Mouse (Mus musculus): ENCODE results near the gene Wt1. TPM values are rescaled to one million over a fixed set of nuclear protein-coding genes. Genes with fewer than 3 reads are reported as not detected.

Gene Wt1
- total RNA-seq, 2 experiments from 2014 or later, result not detected

GRCm38 (mm10) chr2:105124391-105124790 lies 1.9 kb upstream of the Wt1 start:
- intact Hi-C loops (cut with DNase I; ENCODE audit: low total_unique reads), result no loop called here
- DNase-seq, result no peak

DNA sequence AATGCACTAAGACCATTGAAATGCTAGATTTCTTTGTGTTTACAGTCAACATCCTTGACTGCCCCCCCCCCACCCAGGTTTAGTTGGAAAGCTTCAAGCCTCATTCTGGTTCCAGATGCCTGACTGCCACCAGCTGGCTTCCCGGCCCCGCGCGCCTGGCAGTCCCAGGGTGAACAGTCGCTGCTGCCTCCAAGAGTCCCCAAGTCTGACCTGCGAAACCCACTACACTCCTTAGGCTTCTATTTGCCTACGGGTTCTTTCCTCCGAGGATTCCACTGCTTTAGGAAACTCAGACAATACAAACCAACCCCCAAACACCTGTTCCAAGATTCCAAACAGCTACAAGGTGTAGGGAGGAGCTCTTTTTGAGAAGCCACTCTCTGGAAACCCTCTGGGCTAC lies 1.1 kb upstream of the Wt1 start:
- intact Hi-C loops (cut with DNase I; ENCODE audit: low total_unique reads), result no loop called here
- DNase-seq, result no peak

GRCm38 (mm10) chr2:105125641-105126040 lies 688 bp upstream of the Wt1 start:
- intact Hi-C loops (cut with DNase I; ENCODE audit: low total_unique reads), result no loop called here
- no peak for DNase-seq

- DNase-seq, result no peak
- intact Hi-C loops (cut with DNase I; ENCODE audit: low total_unique reads), result no loop called here
Observed at GRCm38 (mm10) chr2:105126691-105127530, 582 bp downstream of the Wt1 start.

DNA sequence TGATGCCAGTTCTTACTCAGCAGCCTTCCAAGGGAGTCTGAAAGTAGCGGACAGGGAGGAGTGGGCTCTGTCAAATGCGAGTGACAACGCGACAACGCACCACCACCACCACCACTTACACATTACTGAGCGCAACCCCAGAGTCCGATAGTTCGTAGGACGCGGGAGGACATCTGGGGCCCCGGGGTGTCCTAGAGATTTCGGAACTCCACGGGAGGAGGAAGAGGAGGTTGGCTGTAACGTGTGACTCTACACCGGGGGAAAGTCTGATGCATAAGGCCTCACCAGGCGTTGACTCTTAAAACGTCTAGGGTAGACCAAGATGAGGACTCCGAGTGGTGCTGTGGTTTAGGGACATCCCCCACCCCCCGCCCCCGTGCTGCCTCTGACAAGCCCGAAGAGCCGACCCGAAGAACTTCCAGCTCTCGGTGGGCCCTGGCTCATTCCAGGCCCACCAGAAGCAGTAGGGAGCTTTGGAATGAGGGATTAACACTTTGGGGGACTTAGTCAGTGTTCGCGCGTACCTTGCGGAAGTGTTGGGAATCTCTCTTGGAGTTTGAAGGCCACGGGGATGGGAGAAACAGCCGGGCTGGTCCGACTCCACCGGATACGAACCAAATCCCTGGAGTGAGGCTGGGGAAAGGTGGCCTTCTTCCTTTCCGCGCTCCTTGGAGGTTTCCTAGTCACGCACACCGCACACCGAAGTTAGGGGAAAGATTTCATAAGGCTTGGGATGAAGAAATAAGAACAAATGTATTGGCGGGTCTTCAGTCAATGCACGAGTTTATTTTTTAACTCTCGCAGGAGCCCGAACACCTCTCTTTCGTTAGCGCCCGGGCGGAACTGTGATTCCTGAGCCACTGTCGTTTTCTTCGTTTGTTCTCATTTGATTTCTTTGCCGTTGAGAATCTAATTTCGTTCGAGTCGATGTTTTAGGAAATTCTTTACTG lies 1.5 kb downstream of the Wt1 start:
- DNase-seq, result no peak
- intact Hi-C loops (cut with DNase I; ENCODE audit: low total_unique reads), result no loop called here

- DNase-seq, result no peak
- intact Hi-C loops (cut with DNase I; ENCODE audit: low total_unique reads), result no loop called here
Observed at GRCm38 (mm10) chr2:105128564-105128963, 2.2 kb downstream of the Wt1 start.

DNA sequence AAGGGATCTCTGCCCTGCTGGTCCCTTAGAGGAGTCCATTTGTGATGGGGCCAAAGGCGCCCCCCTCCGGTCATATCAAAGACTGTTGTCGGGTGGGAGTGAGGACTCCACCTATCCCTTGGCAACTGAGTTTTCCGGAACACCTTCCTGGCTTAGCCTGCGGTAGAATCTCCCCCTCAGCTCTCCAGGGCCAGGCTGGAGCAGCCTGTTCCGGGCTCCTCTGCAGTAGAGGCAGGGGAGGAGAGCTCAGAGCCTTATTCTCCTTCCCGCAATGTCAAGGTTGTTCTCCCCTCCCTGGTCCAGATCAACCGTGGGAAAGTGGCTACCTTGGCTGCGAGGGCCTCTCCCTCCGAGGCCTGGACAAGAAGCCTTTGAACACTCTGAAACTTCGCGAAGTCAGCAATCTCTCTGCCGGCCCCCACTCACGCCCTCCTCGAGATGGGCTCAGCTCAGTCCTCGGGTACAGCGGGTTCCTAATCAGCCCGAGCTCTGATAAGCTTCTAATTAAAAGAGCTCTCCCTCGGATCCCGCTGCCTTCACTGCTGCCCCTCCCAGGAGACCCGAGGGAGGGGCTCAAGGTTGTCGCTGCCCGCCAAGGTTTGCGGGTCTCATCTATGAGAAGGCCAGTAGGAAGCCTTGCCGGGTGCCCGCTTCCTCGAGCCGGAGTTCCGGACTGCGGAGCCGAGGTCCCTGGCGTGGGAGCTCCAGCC lies 4.2 kb downstream of the Wt1 start:
- no peak for DNase-seq
- intact Hi-C loops (cut with DNase I; ENCODE audit: low total_unique reads), result no loop called here

- DNase-seq, result no peak
- intact Hi-C loops (cut with DNase I; ENCODE audit: low total_unique reads), result no loop called here
Observed at GRCm38 (mm10) chr2:105131061-105131810, 4.9 kb downstream of the Wt1 start.

DNA sequence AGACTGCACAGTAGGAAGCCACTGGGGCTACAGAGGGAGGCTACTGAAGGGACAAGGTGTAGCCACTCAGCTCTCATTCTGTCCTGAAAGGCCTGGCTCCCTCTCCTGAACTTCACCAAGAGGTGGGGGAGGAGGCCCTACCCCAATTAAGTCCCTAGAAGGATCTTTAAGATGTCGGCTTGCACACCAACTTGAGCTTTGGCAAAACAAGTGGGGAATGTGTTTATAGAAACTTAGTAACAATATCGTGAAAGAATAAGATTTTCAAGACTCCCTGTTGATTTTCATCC lies 5.4 kb downstream of the Wt1 start:
- no peak for DNase-seq
- intact Hi-C loops (cut with DNase I; ENCODE audit: low total_unique reads), result no loop called here

- intact Hi-C loops (cut with DNase I; ENCODE audit: low total_unique reads), result no loop called here
- DNase-seq, result no peak
Observed at GRCm38 (mm10) chr2:105132300-105132699, 6.0 kb downstream of the Wt1 start.

GRCm38 (mm10) chr2:105132933-105133795 lies 6.8 kb downstream of the Wt1 start:
- DNase-seq, result no peak
- intact Hi-C loops (cut with DNase I; ENCODE audit: low total_unique reads), result no loop called here

DNA sequence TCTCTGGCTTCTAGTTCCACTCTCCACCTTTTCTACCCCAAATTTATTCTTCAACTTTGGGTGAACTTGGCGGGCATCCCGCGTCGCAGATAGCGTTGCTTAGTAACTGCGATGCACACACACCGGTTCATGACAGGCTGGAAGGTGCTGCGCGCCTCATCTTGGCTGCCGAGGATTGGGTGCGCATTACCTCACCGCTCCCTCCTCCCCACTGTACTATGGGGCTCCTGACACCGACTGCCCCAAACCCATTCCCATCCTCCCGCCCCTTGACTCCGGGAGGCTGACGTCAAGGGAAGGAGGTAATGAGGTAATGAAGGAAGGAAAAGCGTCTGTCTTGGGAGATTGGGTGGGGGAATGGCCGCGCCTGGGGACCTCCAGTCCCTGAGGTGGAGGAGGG lies 8.0 kb downstream of the Wt1 start:
- intact Hi-C loops (cut with DNase I; ENCODE audit: low total_unique reads), result no loop called here
- no peak for DNase-seq

GRCm38 (mm10) chr2:105139471-105139870 lies 13.1 kb downstream of the Wt1 start:
- intact Hi-C loops (cut with DNase I; ENCODE audit: low total_unique reads), result no loop called here
- no peak for DNase-seq

- DNase-seq, result no peak
- intact Hi-C loops (cut with DNase I; ENCODE audit: low total_unique reads), result no loop called here
Observed at GRCm38 (mm10) chr2:105141371-105141770, 15.0 kb downstream of the Wt1 start.

- intact Hi-C loops (cut with DNase I; ENCODE audit: low total_unique reads), result no loop called here
- DNase-seq, result no peak
Observed at GRCm38 (mm10) chr2:105143731-105144130, 17.4 kb downstream of the Wt1 start.

GRCm38 (mm10) chr2:105151544-105151943 lies 25.2 kb downstream of the Wt1 start:
- intact Hi-C loops (cut with DNase I; ENCODE audit: low total_unique reads), result no loop called here
- no peak for DNase-seq

DNA sequence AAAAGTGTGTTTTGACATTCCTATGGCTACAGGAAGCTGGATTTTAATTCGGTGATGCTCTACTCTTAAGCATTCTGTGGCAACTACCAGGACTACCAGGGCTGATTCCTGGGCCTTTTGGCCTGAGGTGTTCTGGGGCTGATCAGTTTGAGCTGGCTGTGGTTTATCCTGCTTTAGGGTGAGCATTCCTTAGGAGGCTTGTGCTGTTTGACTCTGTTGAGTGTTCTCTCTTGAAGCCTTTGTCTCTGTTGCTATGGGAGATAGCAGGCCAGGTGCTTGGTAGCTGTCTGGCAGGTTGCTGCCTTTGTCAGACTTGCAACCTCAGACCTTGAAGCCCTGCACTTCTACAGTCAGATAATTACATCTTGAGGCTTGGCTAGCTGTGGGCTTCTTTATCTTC lies 26.7 kb downstream of the Wt1 start:
- intact Hi-C loops (cut with DNase I; ENCODE audit: low total_unique reads), result no loop called here
- no peak for DNase-seq

DNA sequence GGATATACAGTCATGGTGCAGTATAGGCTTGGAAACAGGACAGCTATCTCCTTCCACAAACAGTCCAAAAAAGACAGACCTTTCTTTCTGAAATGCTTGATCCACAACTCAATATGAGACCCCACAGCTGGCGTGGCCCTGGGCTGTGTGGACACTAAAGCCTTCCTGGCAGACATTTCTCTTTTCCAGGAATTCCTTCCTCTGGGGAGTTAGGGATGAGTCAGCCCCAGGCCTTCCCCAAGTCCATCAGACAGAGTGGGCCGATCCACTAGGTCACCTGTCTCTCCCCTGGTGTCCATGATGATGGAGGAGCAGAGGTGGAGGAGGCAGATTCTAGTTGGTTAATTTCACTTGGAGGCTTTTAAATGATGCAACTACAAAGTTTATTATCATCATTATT lies 34.6 kb downstream of the Wt1 start:
- no peak for DNase-seq
- intact Hi-C loops (cut with DNase I; ENCODE audit: low total_unique reads), result no loop called here

- no peak for DNase-seq
- intact Hi-C loops (cut with DNase I; ENCODE audit: low total_unique reads), result no loop called here
Observed at GRCm38 (mm10) chr2:105162763-105163162, 36.4 kb downstream of the Wt1 start.
